ENCODE assay signal across 18 mouse cellular contexts in genomic region chr7:44542555-44542954, GRCm38 (mm10). TPM values are rescaled to one million over a fixed set of nuclear protein-coding genes. Genes with fewer than 3 reads are reported as not detected.
"Had no signal": no experiment of that assay in that cellular context is flagged by ENCODE, and none has a peak within 500 bp of the region (broad histone marks: within the 10 kb centered on the region; RNA-seq: fewer than 3 reads in every experiment).

No protein-coding gene starts in this region.

- DNase-seq: lung, adult 18-20 months; lung, embryonic 14.5 days; lung, postnatal 10 days; midbrain, embryonic 14.5 days; retina, postnatal 1 day; right cerebral cortex, adult 18-20 months; right cerebral cortex, postnatal 25 days; right cerebral cortex, postnatal 4 days had no signal

- H3K27me3 ChIP-seq: midbrain, embryonic 12.5 days; neural tube, embryonic 13.5 days; neural tube, embryonic 15.5 days had no signal

- H3K27ac ChIP-seq: liver, embryonic 14.5 days; midbrain, embryonic 10.5 days; midbrain, embryonic 12.5 days; neural tube, embryonic 13.5 days; neural tube, embryonic 15.5 days had no signal

- H3K4me3 ChIP-seq: midbrain, embryonic 10.5 days; midbrain, embryonic 12.5 days; myocyte; neural tube, embryonic 13.5 days; neural tube, embryonic 15.5 days had no signal

- H3K9ac ChIP-seq: liver, embryonic 14.5 days; lung, embryonic 14.5 days; midbrain, embryonic 12.5 days; neural tube, embryonic 13.5 days; neural tube, embryonic 15.5 days had no signal

- H3K9me3 ChIP-seq: midbrain, embryonic 12.5 days; neural tube, embryonic 13.5 days; neural tube, embryonic 15.5 days had no signal

RNA-seq across cellular contexts. Expression of gene Spib, which starts 10.7 kb away (rescaled TPM):
- polyA plus RNA-seq: midbrain, embryonic 10.5 days; midbrain, embryonic 12.5 days; midbrain, embryonic 14.5 days; midbrain, embryonic 16.5 days; neural tube, embryonic 11.5 days; neural tube, embryonic 15.5 days; stomach, embryonic 14.5 days had no signal

RNA-seq across cellular contexts. Expression of gene Mybpc2, which starts 18.1 kb away (rescaled TPM):
- total RNA-seq: megakaryocyte, adult 5-6 weeks had no signal
- polyA plus RNA-seq: liver, embryonic 14.5 days; neural tube, embryonic 11.5 days had no signal

RNA-seq across cellular contexts. Expression of gene Napsa, which starts 29.6 kb away (rescaled TPM):
- polyA plus RNA-seq: myocyte had no signal
